Mouse (Mus musculus) ES-E14 (cell line): Measurements from ENCODE around the gene Plcd3.

ENCODE experiments used
- CHD2 ChIP-seq: IDR thresholded peaks from 2 replicates; pipeline ENCODE4 v1.6.1; 2014; ENCODE audit warnings: mild to moderate bottlenecking, low read depth, low read length, inconsistent platforms
- HCFC1 ChIP-seq: IDR thresholded peaks from 2 replicates; pipeline ENCODE4 v1.6.1; 2012; ENCODE audit warnings: low read length, inconsistent platforms, borderline replicate concordance; ENCODE audit not compliant: insufficient read depth
- MAFK ChIP-seq: IDR thresholded peaks from 2 replicates; pipeline ENCODE4 v1.6.1; 2014; ENCODE audit warnings: mild to moderate bottlenecking, low read depth, low read length, inconsistent platforms; ENCODE audit not compliant: insufficient read depth
- ZC3H11A ChIP-seq: IDR thresholded peaks from 2 replicates; pipeline ENCODE4 v1.6.1; 2012; ENCODE audit warnings: low read depth, mild to moderate bottlenecking, inconsistent platforms, low read length, borderline replicate concordance
- ZNF384 ChIP-seq: IDR thresholded peaks from 2 replicates; pipeline ENCODE4 v1.6.1; 2012; ENCODE audit warnings: low read depth, low read length, inconsistent platforms

GRCm38 (mm10) chr11:103101481-103101865 is at the start of gene Plcd3, which contains the start of gene Acbd4:
- TF ChIP-seq CHD2 (no peak), ZNF384 (no peak), HCFC1 (no peak), MAFK (no peak), ZC3H11A (no peak)
